Mouse (Mus musculus) limb, embryonic 10.5 days (tissue): Measurements from ENCODE around the gene Naa10. TPM values are rescaled to one million over a fixed set of nuclear protein-coding genes. Genes with fewer than 3 reads are reported as not detected.
A peak's percentile ranks its signal among the peaks of the same experiment; 100 is the strongest.

Experiments used
- DNase-seq: peaks from one replicate; pipeline ENCODE4 v3.0.0-alpha.2; 2017; ENCODE audit warnings: low spot score
- H3K27ac ChIP-seq: fragments of 300-500 bp; sonication (generic); 2 replicates; pipeline ENCODE4 v1.5.1; 2016; ENCODE audit warnings: mild to moderate bottlenecking
- H3K27me3 ChIP-seq: fragments of 300-500 bp; sonication (generic); 2 replicates; pipeline ENCODE4 v1.6.1; 2016; ENCODE audit warnings: low read depth, mild to moderate bottlenecking; ENCODE audit not compliant: poor library complexity, severe bottlenecking
- H3K36me3 ChIP-seq: fragments of 300-500 bp; sonication (generic); 2 replicates; pipeline ENCODE4 v1.6.1; 2016; ENCODE audit warnings: mild to moderate bottlenecking, moderate library complexity
- H3K4me1 ChIP-seq: fragments of 300-500 bp; sonication (generic); 2 replicates; pipeline ENCODE4 v1.6.1; 2016
- H3K4me3 ChIP-seq: fragments of 300-500 bp; sonication (generic); 2 replicates; pipeline ENCODE4 v1.5.1; 2016; ENCODE audit warnings: mild to moderate bottlenecking, moderate library complexity
- H3K9me3 ChIP-seq: fragments of 300-500 bp; sonication (generic); replicated peaks from 2 replicates; pipeline ENCODE4 v1.6.1; 2016; ENCODE audit warnings: mild to moderate bottlenecking
- WGBS: fragments of 180-500 bp; shearing (Covaris S2); methylation state at CpG from one replicate; pipeline ENCODE4 v1.1.7; 2016; 5-methylcytosine and 5-hydroxymethylcytosine counted together
- polyA plus RNA-seq: library from polyadenylated mRNA; unstranded; fragments of >200 nt; fragmentation: Nextera tagmentation; extraction: Ambion mirVana; gene quantifications from 2 replicates; pipeline ENCODE4 v1.2.1, GENCODE M21; 2016

Gene Naa10
- polyA plus RNA-seq, 1 experiment from 2014 or later: 180 TPM

- H3K4me3 ChIP-seq: no peak overlapping the region
- no peak for DNase-seq
- WGBS: 100% methylated on average over 1 of the region's 1 CpGs
- no peaks in the 10 kb centered on the region for H3K9me3 ChIP-seq
- no peak overlapping the region for H3K27ac ChIP-seq
- peaks cover 6% of the 10 kb centered on the region for H3K4me1 ChIP-seq
- H3K36me3 ChIP-seq: no peaks in the 10 kb centered on the region
- H3K27me3 ChIP-seq: peaks cover 64% of the 10 kb centered on the region
These were observed 11.7 kb downstream of the Naa10 start for GRCm38 (mm10) chrX:73910049-73910448.

- Histone ChIP-seq H3K9me3 (no peaks in the 10 kb centered on the region), H3K27me3 (peaks cover 61% of the 10 kb centered on the region), H3K36me3 (no peaks in the 10 kb centered on the region), H3K4me3 (no peak overlapping the region), H3K4me1 (no peaks in the 10 kb centered on the region), H3K27ac (no peak overlapping the region)
- no peak for DNase-seq
- WGBS: 71% methylated on average over 3 of the region's 3 CpGs
These were observed 23.8 kb downstream of the Naa10 start for GRCm38 (mm10) chrX:73897959-73898358.

- Histone ChIP-seq H3K36me3 (no peaks in the 10 kb centered on the region), H3K4me3 (no peak within 1 kb of the TSS), H3K27me3 (peaks cover 78% of the 10 kb centered on the region), H3K9me3 (no peaks in the 10 kb centered on the region), H3K4me1 (no peaks in the 10 kb centered on the region), H3K27ac (no peak within 1 kb of the TSS)
- DNase-seq: peak; percentile 60
- WGBS: 13% methylated on average over 2 of the region's 2 CpGs
These were observed 26.0 kb downstream of the Naa10 start, which contains the start of gene L1cam for GRCm38 (mm10) chrX:73895719-73896118. Gene L1cam (minus strand): TSS chrX:73896105.

- Histone ChIP-seq H3K36me3 (no peaks in the 10 kb centered on the region), H3K4me1 (no peaks in the 10 kb centered on the region), H3K4me3 (no peak overlapping the region), H3K9me3 (no peaks in the 10 kb centered on the region), H3K27me3 (peaks cover 68% of the 10 kb centered on the region), H3K27ac (no peak overlapping the region)
- WGBS: 91% methylated on average over 14 of the region's 14 CpGs
- DNase-seq: no peak
These were observed 28.9 kb downstream of the Naa10 start for GRCm38 (mm10) chrX:73892833-73893232.

GRCm38 (mm10) chrX:73891551-73892152 lies 30.1 kb downstream of the Naa10 start, which contains the start of gene Avpr2:
Gene Avpr2 (plus strand): TSS chrX:73892102.
- 64% methylated on average over 6 of the region's 6 CpGs for WGBS
- Histone ChIP-seq H3K9me3 (no peaks in the 10 kb centered on the region), H3K4me3 (no peak within 1 kb of the TSS), H3K27ac (no peak within 1 kb of the TSS), H3K27me3 (peaks cover 62% of the 10 kb centered on the region), H3K4me1 (no peaks in the 10 kb centered on the region), H3K36me3 (no peaks in the 10 kb centered on the region)
- no peak for DNase-seq

GRCm38 (mm10) chrX:73881463-73881862 lies 40.3 kb downstream of the Naa10 start:
- Histone ChIP-seq H3K4me3 (no peak overlapping the region), H3K9me3 (no peaks in the 10 kb centered on the region), H3K27ac (no peak overlapping the region), H3K36me3 (no peaks in the 10 kb centered on the region), H3K27me3 (peaks cover 55% of the 10 kb centered on the region), H3K4me1 (peaks cover 8% of the 10 kb centered on the region; the same call in 1 of the 2 replicates)
- DNase-seq: no peak
- 12% methylated on average over 6 of the region's 6 CpGs for WGBS

- H3K4me3 ChIP-seq: peak overlapping the region; percentile 49
- peaks cover 8% of the 10 kb centered on the region; the same call in 1 of the 2 replicates for H3K4me1 ChIP-seq
- no peaks in the 10 kb centered on the region for H3K36me3 ChIP-seq
- H3K9me3 ChIP-seq: no peaks in the 10 kb centered on the region
- no peak overlapping the region for H3K27ac ChIP-seq
- no peak for DNase-seq
- H3K27me3 ChIP-seq: peaks cover 59% of the 10 kb centered on the region
- WGBS: 17% methylated on average over 16 of the region's 16 CpGs
These were observed 40.7 kb downstream of the Naa10 start for GRCm38 (mm10) chrX:73881036-73881427.

GRCm38 (mm10) chrX:73880194-73881035 lies 41.3 kb downstream of the Naa10 start:
- Histone ChIP-seq H3K36me3 (no peaks in the 10 kb centered on the region), H3K9me3 (no peaks in the 10 kb centered on the region), H3K4me3 (peak overlapping the region; percentile 49), H3K27me3 (peaks cover 66% of the 10 kb centered on the region), H3K4me1 (peaks cover 8% of the 10 kb centered on the region; the same call in 1 of the 2 replicates), H3K27ac (no peak overlapping the region)
- 14% methylated on average over 39 of the region's 48 CpGs for WGBS
- DNase-seq: peak; percentile 42

GRCm38 (mm10) chrX:73877014-73877413 lies 44.7 kb downstream of the Naa10 start:
- Histone ChIP-seq H3K36me3 (no peaks in the 10 kb centered on the region), H3K4me1 (peaks cover 8% of the 10 kb centered on the region; the same call in 1 of the 2 replicates), H3K27ac (no peak overlapping the region), H3K4me3 (no peak overlapping the region), H3K27me3 (peaks cover 74% of the 10 kb centered on the region), H3K9me3 (no peaks in the 10 kb centered on the region)
- WGBS: 73% methylated on average over 1 of the region's 1 CpGs
- DNase-seq: no peak

GRCm38 (mm10) chrX:73875881-73876280 lies 45.9 kb downstream of the Naa10 start:
- 72% methylated on average over 2 of the region's 2 CpGs for WGBS
- peaks cover 64% of the 10 kb centered on the region for H3K27me3 ChIP-seq

GRCm38 (mm10) chrX:73871956-73872355 lies 49.8 kb downstream of the Naa10 start:
- WGBS: 36% methylated on average over 1 of the region's 1 CpGs
- no peaks in the 10 kb centered on the region for H3K9me3 ChIP-seq

More at GRCm38 (mm10) chrX:73875881-73876280, 45.9 kb downstream of the Naa10 start:
- DNase-seq: no peak
- Histone ChIP-seq H3K9me3 (no peaks in the 10 kb centered on the region), H3K4me1 (peaks cover 2% of the 10 kb centered on the region; the same call in 1 of the 2 replicates), H3K36me3 (no peaks in the 10 kb centered on the region), H3K4me3 (no peak overlapping the region), H3K27ac (no peak overlapping the region)

GRCm38 (mm10) chrX:73871474-73871873 lies 50.3 kb downstream of the Naa10 start:
- Histone ChIP-seq H3K27me3 (peaks cover 39% of the 10 kb centered on the region), H3K4me1 (0 out of 2 replicates have a peak, but pooled peaks cover 6% of the 10 kb centered on the region), H3K4me3 (no peak overlapping the region), H3K9me3 (no peaks in the 10 kb centered on the region), H3K27ac (no peak overlapping the region), H3K36me3 (no peaks in the 10 kb centered on the region)
- DNase-seq: no peak

More at GRCm38 (mm10) chrX:73871956-73872355, 49.8 kb downstream of the Naa10 start:
- DNase-seq: no peak
- no peak overlapping the region for H3K27ac ChIP-seq
- no peak overlapping the region for H3K4me3 ChIP-seq
- H3K27me3 ChIP-seq: peaks cover 39% of the 10 kb centered on the region
- H3K4me1 ChIP-seq: 0 out of 2 replicates have a peak, but pooled peaks cover 4% of the 10 kb centered on the region
- H3K36me3 ChIP-seq: no peaks in the 10 kb centered on the region

- Histone ChIP-seq H3K27ac (no peak overlapping the region), H3K4me3 (no peak overlapping the region), H3K9me3 (no peaks in the 10 kb centered on the region), H3K4me1 (0 out of 2 replicates have a peak, but pooled peaks cover 6% of the 10 kb centered on the region), H3K27me3 (peaks cover 36% of the 10 kb centered on the region; the same call in 1 of the 2 replicates), H3K36me3 (no peaks in the 10 kb centered on the region)
- WGBS: 12% methylated on average over 5 of the region's 5 CpGs
- DNase-seq: peak; percentile 72
These were observed 52.4 kb downstream of the Naa10 start for GRCm38 (mm10) chrX:73869334-73869733.
